Mouse (Mus musculus): ENCODE measurements at regions not wholly inside any gene's neighbourhood (a gene's known extent, or its start where the extent isn't known, plus 50 kb on each side); places are given as distances from the start of the nearest gene placed in this dataset.

DNA sequence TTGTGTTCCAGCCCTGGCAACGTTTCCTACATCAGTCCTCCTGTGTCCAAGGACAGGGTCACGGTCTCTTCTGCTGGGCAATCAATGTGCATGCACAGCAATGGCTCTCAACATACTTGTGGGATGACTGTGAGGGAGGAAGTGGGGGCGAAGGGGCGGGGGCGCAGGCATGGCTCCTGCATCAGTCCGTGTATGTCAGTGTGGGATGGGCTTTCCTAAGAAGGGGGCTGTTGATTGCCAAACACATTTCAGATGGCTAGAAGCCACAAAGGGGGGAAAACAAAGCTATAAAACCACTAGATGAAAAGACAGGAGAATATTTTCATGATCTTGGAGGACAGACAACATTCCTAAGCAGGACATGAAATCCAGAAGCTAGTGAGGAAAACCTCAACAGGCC, 99.4 kb upstream of the Gli2 start:
- DNase-seq = no peak

DNA sequence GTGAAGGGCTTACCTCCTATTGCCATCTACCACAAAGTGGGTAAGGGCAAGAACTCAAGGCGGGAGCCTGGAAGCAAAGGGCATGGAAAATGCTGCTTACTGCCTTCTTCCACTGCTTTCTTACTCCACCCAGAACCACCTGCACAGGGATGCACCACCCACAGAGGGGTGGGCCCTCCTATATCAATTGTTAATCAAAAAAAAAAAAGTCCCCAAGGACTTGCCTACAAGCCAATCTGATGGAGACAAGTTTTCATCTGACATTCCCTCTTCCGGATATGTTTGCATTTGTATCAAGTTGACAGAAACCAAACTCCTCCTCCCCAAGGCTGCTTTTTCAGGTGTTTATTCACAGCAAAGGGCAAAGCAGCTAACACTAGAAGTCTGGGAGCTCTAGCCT, 94.1 kb upstream of the Gli2 start:
- intact Hi-C loops (cut with DNase I) = no loop called here

More for the DNA sequence above, 99.4 kb upstream of the Gli2 start:
- intact Hi-C loops (cut with DNase I) = no loop called here

DNA sequence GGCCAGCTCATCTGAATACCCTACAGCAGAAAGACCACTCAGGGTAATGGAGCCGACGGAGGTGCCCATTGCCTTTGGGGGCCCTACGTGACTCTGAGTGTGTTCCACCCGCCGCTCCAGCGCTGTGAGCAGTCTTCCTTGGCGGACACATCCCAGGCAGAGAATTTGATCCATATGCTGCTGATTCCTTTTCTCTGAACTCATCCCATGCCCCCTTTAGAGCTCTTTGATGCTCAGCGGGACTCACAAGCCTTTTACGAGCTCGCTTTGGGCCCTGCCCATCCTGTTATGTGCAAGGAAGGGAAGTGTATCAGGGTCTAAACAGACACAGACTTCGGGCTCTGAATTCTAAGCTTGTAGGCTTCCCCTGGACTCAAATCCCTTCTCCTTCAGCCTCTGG, 90.4 kb upstream of the Gli2 start:
- intact Hi-C loops (cut with DNase I) = no loop called here
- DNase-seq = no peak

More for the DNA sequence above, 94.1 kb upstream of the Gli2 start:
- DNase-seq = no peak

DNA sequence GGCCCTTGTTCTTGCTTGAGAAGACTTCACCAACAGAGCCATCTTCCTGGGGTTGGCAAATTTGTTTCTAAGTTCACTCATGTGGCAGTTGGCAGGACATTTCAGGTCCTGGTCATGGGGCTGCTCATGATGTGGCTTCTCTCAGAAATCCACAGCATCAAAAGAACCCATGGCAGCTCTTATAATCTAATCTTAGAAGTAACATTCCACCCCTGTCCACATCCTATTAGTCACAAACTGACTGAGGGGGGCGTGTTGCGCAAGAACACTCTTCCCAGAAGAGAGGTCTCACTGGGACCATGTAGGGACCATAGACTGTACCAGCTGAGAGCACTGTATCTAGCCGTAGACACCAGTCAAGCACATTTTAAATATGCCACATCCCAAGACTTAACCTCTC, 75.6 kb upstream of the Gli2 start:
- intact Hi-C loops (cut with DNase I) = no loop called here
- DNase-seq = no peak

DNA sequence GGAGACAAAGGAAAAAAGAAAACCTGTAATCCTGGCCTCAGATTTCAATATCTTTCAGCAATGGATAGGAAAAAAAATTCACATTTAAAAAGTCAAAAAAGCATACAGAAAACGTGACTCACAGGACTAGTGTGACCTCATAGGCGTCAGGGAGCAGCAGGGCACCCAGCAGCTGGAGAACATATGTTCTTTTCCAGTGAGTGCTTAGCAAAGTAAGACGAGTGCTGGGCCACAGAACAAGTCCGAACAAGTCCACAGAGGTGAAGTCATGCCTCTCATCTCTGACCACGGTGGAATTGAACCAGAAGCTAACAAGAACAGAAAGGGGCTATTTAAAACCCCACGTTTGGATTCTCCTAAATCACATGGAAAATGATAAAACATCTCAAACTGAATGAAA, 72.1 kb upstream of the Gli2 start:
- intact Hi-C loops (cut with DNase I) = no loop called here
- no peak for DNase-seq

DNA sequence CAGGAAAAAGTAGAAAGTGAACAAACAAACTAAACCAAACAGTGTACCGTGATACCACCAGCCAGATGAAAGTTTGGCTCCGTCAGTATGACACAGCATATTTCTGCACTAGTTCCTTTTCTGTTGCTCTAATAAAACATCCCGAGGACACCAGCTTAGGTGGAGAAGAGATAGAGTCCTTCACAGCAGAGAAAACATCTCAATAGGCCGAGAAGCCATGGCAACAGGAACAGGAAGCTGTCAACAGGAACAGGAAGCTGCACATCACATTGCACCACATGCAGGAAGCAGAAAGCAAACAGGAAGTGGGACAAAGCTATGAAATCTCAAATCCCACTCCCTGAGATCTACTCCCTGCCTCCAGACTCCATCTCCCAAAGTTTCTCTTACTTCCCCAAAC, 71.4 kb upstream of the Gli2 start:
- intact Hi-C loops (cut with DNase I) = no loop called here
- DNase-seq = no peak

DNA sequence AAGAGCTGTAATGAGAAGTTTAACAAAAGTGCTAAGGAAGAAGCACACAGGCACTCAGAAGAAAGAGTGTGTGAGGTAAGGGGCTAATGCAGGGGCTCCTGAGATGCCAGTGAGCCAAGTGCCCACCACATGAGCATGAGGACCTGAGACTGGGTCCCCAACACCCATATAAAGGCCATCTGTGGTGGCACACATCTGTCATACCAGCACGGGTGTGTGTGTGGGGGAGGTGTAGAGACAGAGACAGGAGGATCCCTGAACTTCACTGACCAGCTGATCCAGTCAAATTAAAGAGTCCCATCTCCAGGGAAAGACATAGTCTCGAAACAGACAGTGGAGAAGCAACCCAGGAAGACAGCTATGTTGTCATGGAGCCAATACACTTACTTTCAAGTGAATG, 70.6 kb upstream of the Gli2 start:
- intact Hi-C loops (cut with DNase I) = no loop called here

DNA sequence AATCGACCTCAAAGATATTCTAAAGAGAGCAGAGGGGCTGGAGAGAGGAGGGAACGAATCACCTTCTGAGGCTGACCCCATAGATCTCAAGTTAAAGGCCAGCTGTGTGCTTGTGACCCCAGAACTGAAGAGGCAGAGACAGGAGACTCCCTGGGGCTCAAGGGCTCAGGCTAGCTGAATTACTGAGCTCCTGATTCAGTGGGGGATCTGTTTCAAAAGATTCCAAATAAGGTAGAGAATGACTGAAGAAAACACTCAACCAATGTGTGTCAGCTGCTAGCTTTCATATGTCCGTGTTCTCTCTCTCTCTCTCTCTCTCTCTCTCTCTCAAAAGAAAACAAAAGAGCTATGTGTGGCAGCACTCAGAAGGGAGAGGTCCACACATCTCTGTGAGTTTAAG, 70.0 kb upstream of the Gli2 start:
- intact Hi-C loops (cut with DNase I) = no loop called here

More for the DNA sequence above, 70.6 kb upstream of the Gli2 start:
- DNase-seq = no peak

DNA sequence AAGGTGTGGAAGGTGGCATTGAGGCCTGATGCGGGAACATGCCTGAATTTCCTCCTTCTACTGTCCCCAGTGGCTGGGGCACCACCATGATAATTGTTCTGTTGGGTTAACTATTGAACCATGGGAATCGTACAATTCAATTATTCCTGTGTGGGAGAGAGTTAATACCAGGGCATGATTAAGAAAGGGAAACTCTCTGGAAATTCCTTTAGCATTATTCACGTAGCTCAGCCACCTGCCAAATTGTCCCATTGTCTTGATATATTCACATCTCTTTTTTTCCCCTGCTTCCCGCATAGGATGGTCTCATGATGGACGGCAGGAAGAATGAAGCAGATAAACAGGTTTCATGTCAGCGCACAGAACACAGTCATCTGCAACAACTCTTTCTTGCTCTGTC, 69.6 kb upstream of the Gli2 start:
- intact Hi-C loops (cut with DNase I) = no loop called here
- DNase-seq = no peak

More for the DNA sequence above, 70.0 kb upstream of the Gli2 start:
- no peak for DNase-seq

DNA sequence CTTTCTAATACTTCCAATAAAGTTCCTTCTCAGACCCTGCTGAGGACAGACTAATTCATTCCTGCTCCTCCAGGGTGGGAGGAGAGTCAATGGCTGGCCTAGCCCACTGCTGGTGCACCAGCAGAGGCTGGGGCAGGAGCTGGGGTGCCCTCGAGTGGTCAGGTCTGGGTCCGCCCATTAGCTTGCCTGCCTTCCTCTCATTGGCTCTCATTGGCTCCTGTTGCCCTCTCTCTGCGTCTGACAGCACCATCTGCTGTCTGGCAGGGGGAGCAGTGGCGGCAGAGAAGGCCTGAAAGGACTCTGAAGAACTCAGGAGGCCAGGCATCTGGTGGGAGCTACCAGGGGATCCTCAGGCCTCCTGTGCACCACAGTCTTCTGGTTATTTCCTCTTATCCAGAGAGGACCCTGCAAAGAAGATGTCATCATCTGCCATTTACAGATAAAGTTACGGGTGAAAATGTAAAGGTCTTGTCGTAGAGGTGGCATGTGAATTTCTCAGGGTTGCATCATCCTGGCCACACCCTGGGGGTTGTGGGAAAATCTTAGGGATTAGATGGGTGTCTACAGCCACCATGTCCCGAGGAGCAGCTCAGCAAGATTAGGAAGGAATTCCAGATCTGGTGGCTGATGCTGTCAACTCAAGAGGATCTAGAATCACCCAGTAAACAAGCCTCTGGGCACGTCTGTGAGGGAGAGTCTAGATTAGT, 66.6 kb upstream of the Gli2 start:
- intact Hi-C loops (cut with DNase I) = no loop called here
- no peak for DNase-seq

DNA sequence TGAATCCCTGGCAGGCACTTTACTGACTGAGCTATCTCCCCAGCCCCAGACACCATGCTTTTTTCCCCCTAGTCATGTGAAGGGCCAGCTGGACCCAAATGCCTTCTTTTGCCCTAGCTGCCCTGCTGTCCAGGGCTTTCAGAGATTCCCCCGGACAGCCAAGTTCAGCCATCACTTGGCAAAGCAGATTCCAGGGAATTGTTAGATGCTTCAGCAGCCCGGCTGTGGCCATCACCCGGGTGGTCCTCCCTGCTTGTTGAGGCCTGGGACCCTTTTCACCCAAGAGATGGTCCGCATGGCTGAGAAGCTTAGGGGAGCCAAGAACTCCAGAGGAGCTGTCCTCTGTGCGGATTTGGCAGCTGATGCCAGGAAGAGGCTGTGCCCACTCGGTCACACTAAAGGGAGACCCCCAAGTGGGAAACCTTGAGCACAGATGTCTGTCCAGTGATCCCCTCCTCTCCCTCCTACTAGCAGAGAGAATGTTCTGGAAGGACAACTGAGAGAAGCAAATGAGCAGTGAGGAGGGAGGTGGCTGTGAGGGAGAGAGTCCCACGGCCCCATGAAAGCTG, 61.8 kb upstream of the Gli2 start:
- intact Hi-C loops (cut with DNase I) = no loop called here
- no peak for DNase-seq

DNA sequence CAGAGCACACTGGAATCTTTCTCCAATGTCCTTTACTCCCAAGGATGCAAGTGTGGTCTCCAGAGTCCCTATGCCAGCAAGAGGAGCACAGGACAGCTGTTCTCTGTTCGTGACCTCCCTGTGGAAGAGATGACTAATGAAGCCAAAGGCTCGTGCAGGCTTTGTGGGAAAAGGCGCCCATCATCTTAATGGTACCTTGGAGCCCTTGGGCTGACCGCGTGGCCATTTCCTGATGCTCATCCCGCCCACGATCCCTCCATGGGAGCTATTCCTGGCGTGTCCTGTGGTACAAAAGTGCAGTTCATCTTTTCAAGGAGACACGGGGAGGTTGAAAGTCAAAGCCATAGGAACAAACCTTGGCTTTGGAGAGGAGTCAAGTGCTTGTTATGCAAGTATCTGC, 55.2 kb upstream of the Gli2 start:
- intact Hi-C loops (cut with DNase I) = no loop called here
- DNase-seq = no peak

DNA sequence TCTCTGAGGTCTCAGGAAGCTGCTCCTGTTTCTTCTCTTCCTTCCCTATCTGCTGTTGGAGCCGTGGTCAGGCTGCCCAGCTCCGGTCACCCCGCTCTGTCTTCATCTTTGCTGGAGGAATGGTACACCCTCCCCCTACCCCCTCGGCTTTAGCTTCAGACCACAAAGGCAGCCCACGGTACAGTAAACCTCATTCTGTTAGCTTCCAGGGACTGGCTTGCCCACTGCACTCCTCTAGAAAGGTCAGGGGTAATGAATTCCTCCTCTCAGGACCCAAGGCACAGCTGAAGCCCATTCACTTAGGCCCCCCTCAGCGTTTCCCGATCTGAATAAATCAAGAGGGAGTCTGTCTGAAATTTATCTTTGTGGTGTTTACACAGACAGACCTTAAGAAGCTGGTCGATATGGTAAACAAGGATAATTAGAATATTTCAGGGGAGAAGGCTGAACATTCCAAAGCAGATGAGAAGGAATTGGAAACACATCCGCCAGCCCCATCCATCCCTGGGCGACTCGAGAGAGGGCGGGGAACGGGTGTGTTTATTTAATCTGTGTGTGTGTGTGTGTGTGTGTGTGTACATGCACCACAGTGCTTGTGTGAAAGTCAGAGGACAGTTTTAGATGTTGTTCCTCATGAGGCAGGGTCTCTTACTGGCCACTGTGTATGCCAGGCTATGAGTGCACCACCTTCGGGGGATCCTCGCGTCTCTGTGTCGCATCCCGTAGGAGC, 53.0 kb upstream of the Gli2 start:
- intact Hi-C loops (cut with DNase I) = no loop called here
- no peak for DNase-seq

Data from heart, postnatal 14 days (tissue).